Mouse (Mus musculus) liver, adult (tissue): ENCODE results near the gene Tspyl1.

Experiments
- GATA4 ChIP-seq: IDR thresholded peaks from 2 replicates; pipeline ENCODE4 v1.6.1; 2014; ENCODE audit warnings: mild to moderate bottlenecking, low read length; ENCODE audit not compliant: insufficient replicate concordance

The Tspyl1 gene

GRCm38 (mm10) chr10:34281962-34282388 is at the start of gene Tspyl1:
Gene Tspyl1, plus strand, starts transcription at chr10:34282190.
- peak; percentile 16; the same call in 1 of the 2 replicates for TF ChIP-seq GATA4

- no peak for TF ChIP-seq GATA4
Measured at GRCm38 (mm10) chr10:34233418-34233817, 48.6 kb upstream of the Tspyl1 start.

- no peak for TF ChIP-seq GATA4
Measured at GRCm38 (mm10) chr10:34233931-34234745, 47.9 kb upstream of the Tspyl1 start.

- no peak for TF ChIP-seq GATA4
Measured at GRCm38 (mm10) chr10:34235384-34235783, 46.6 kb upstream of the Tspyl1 start.

GRCm38 (mm10) chr10:34236569-34236968 is 45.4 kb upstream of the Tspyl1 start:
- TF ChIP-seq GATA4: no peak

GRCm38 (mm10) chr10:34238536-34238935 is 43.5 kb upstream of the Tspyl1 start:
- TF ChIP-seq GATA4: no peak

- no peak for TF ChIP-seq GATA4
Measured at GRCm38 (mm10) chr10:34244745-34245144, 37.2 kb upstream of the Tspyl1 start.

GRCm38 (mm10) chr10:34246106-34246505 is 35.9 kb upstream of the Tspyl1 start:
- TF ChIP-seq GATA4: no peak

GRCm38 (mm10) chr10:34247757-34248156 is 34.2 kb upstream of the Tspyl1 start:
- no peak for TF ChIP-seq GATA4

GRCm38 (mm10) chr10:34249594-34249993 is 32.4 kb upstream of the Tspyl1 start:
- TF ChIP-seq GATA4: no peak

- TF ChIP-seq GATA4: no peak
Measured at GRCm38 (mm10) chr10:34265106-34265505, 16.9 kb upstream of the Tspyl1 start.

- TF ChIP-seq GATA4: no peak
Measured at GRCm38 (mm10) chr10:34267312-34268070, 14.5 kb upstream of the Tspyl1 start.

GRCm38 (mm10) chr10:34271681-34272080 is 10.3 kb upstream of the Tspyl1 start:
- TF ChIP-seq GATA4: no peak

- no peak for TF ChIP-seq GATA4
Measured at GRCm38 (mm10) chr10:34280591-34281175, 1.3 kb upstream of the Tspyl1 start.

- TF ChIP-seq GATA4: no peak
Measured at GRCm38 (mm10) chr10:34281211-34281961, 604 bp upstream of the Tspyl1 start.
